Mouse (Mus musculus) spleen, embryonic (tissue): ENCODE results near the gene Bcl6.

Source experiments
- CTCF ChIA-PET: fragments of 350-600 bp; sonication (Branson Sonifier 250); formaldehyde crosslinking; loops from one replicate; lab custom pipeline; 2022; lab: Charles Lee

Gene Bcl6

DNA sequence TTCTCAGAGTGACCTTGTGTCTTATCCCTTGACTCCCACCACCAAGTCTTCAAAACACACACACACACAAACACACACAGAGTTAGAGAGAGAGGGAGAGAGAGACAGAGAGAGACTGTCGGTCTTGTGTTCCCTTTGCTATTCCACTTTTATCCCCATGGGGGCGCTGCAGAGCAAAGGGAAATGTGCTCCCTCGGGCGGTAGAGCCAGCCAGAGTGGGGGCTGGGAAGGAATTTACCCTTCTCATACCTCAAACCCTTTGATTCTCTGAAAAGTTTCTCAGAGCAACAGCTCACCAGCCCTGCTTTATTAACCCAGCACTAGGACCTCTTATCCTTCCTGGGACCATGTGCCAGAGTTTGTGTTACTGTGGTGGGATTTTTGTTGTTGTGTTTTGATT lies 2.5 kb upstream of the Bcl6 start:
- CTCF ChIA-PET = interaction anchor here (0.7 to 0.8 kb wide), 2 partner anchors 332 to 344 kb away, joined by 3 to 6 read pairs; no protein-coding TSS in a partner anchor

DNA sequence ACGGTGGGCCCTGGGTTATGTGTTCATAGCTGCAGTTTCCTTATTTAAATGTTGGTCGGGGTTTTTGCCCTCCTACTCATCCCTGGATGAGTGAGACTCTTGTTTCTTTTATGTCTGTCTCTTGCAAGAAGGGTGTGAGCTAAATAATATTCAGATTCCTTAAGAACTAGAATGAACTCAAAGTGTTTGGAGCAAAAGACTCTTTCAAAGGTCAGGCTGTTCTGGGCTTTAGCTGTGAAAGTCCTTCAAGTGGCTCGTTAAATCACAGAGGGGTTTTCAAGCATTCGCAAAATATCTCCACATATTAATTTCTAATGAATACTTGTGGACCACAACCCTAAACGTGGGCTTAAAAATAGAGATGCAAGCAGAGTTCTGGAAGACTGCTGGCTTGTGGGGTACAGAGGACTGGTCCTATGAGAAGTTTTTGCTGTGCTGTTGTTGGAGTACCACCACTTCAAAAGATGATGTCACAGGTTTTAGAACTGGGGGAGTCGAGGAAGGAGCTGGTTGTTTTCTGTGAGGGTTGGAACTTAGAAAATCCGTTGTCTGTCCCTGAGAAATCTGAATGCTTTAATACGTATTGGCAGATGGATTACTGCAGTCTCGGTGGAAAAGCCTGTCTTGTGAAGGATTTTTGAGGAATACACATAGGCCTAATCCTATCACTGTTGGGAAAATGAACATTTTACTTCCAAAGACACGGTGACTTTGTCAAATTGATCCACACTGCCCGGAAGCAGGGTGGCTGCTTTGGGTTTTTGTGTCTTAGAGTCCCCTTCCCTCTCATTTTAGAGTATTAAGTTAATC lies 1.7 kb upstream of the Bcl6 start:
- CTCF ChIA-PET = interaction anchor here (0.5 to 0.8 kb wide), 3 partner anchors 332 to 674 kb away, joined by 3 to 6 read pairs (median 5); no protein-coding TSS in a partner anchor

DNA sequence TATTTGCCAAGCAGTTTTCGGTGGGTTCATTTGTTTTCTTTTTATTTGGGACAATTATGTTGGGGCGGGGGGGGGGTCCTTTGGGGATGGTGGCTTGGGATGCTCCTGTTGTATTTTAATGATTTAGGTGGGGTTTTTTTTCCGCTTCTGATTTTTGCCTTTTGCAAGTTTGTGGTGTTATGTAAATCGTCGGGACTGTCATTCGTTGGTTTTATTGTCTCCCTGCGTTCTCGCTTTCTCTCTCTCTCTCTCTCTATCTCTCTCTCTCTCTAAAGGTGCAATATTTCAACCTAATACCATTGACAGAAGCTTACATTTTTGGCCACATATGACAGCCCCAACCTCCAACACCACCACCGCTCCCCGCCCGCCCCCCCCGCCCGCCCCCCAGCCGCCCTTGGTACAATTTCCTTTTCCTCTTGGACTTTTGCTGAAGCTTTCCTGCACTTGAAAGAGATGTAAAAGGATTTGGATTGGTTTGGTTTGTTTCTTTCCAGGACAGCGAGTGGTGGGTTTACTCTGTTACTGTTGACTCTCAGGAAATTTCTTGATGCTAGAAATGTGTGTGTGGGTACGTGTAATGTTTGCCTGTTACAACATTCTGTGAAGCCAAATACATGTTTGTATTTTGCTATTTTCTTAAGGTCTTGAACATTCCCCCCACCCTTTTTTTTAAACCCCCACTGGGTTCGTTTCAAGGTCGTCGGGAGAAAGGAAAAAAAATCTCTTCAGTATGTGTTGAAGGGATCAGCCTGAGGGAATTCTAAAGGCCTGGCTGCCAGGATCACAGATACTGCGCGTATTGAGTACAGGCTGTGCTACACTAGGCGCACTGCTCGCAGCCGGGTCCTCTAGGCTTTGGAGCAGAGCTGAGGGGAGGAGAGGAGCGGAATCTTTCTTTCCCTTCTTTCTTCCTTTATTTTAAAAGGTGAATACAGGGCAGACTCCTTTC lies 833 bp upstream of the Bcl6 start:
- CTCF ChIA-PET = interaction anchor here (0.5 to 0.6 kb wide), 4 partner anchors 186 to 885 kb away, joined by 3 to 9 read pairs (median 4); no protein-coding TSS in a partner anchor

DNA sequence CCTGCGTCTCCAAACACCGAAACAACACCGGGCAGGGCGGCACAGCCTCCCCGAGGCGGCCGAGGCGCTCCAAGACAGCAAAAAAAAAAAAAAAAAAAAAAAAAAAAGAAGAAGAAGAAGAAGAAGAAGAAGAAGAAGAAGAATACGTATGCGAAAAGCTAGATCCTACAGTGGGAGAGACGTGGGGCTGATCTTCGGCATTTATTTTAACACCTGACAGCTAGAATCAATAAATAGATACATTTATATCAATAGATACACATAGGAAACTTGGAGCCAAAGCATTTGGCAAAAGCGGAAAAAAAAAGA lies 541 bp downstream of the Bcl6 start:
- CTCF ChIA-PET = interaction anchor here (0.6 to 0.7 kb wide), 2 partner anchors 482 to 875 kb away, joined by 3 to 4 read pairs; no protein-coding TSS in a partner anchor

DNA sequence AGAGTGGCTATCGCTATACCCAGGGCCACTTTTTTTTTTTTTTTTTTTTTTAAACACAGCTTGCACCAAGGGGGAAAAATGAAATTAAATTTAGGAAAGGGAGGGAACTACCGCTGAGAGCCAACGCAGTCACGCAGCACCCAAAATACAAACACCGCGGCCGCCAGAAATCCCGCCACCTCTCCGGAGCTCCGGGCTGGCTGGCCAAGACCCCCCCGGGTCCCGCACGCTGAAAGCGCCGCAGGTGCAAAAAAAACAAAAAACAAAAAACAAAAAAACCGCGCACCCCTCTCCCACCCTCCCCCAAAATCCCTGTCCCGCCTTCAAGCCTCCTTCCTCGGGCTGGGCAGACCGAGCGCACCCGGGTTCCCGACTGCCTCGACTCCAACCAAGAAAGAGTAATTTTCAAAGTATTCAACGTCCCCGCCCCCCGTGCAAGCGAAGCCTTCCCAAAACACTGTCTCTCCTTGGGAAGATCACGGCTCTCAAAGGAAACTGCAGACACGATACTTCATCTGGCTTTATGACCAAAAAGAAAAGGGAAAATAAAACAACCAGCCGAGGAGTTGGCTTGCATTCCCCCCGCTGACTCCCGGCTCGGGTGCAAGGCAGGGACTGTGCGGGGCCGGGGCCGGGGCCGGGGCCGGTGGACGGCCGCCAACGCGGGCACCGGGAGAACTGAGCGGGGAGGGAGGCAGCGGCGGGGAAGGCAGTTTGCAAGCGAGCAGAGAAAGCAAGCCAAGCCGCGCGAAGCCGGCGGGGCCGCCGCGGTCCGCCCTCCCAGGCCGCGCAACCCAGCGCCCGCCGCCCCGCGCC lies 1.1 kb downstream of the Bcl6 start:
- CTCF ChIA-PET = interaction anchor here (0.5 to 0.7 kb wide), 2 partner anchors 480 to 745 kb away, joined by 6 read pairs; no protein-coding TSS in a partner anchor

DNA sequence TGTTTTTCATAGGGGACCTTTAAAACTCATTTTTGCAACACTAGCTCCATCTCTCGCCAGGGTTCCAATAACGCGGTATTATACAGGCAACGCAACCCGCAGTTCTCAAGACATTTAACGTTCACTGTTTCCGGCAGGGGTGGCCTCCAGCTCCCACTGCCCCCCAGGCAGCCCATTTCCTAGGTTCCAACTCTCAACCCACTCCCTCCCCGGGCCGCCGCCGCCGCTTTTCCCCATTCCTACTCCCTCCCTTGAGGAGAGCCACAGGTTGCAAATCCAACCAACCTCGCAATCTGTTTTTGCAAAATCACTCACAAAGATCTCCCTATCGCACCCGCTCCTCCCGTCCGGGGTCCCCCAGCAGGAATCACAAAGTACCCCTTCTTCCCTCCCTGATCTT lies 1.8 kb downstream of the Bcl6 start:
- CTCF ChIA-PET = interaction anchor here (0.6 to 0.7 kb wide), 2 partner anchors 481 to 1425 kb away, joined by 3 to 6 read pairs; no protein-coding TSS in a partner anchor

DNA sequence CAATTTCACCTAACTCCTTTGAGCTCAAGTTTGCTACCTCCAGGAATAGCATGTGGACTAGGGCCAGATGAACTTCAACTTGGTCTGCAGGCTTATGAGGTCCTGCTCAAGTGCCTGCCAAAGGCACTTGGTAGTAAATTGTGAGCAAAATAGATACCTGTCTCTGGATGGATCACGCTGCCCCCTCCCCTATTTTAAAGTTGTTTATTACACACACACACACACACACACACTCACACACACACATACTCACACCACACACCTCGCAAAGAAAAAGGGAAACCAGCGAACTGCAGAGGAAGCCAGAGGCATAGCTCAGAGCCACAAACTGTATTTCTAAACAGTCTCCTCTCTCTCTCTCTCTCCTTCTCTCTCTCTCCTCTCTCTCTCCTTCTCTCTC lies 2.5 kb downstream of the Bcl6 start:
- CTCF ChIA-PET = interaction anchor here (0.6 to 0.7 kb wide), 2 partner anchors 1283 to 1425 kb away, joined by 3 read pairs; no protein-coding TSS in a partner anchor

DNA sequence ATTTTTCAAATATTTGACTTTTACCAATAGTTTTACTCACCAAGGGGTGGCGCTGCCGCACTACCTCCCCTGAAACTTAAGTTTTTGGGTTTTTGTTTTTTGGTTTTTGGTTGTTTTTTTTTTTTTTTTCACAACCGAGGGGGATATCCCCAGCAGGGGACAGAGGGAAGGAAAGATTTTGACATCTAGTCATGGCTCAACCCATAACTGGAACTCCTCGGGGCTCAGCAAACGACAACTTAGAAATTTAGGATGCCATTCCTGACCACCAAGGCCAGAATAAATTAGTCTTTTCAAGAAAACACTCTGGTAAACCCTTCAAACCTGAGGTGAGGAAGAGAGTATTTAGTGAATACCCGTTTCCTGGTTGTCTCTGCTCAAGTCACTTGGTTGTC lies 3.2 kb downstream of the Bcl6 start:
- CTCF ChIA-PET = no interaction called here

DNA sequence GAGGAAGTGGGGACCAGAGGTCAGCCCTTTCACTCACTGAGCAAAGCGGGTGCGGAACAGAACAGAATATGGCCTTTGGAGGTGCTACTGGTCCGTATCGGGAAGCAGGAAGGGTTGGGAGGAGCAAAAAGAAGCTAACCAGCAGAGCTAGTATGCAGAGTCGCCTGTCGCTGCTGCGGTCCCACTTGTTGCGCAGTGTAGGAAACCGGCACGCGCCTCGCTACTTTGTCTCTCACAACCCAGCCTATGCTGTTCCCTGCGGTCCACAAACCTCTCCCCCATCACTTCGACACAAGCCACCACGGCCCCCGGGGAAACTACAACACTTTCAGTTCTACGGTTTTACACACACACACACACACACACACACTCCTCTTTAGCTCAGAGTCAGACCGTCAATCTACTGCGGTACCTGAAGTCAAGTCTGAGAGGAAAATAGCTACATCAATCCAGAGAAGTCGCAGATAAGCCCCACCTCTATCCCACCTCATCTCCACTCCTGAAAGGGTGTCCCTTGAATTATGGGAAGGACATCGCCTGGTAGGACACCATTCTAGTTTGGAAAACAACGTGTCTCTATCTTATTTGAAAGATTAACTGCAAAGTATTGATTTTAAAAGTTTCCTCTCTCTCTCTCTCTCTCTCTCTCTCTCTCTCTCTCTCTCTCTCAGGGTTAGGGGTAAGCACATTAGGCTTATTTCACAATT lies 3.7 kb downstream of the Bcl6 start:
- CTCF ChIA-PET = interaction anchor here (0.7 kb wide), 3 partner anchors 26 to 844 kb away, joined by 3 to 19 read pairs (median 5); no protein-coding TSS in a partner anchor

DNA sequence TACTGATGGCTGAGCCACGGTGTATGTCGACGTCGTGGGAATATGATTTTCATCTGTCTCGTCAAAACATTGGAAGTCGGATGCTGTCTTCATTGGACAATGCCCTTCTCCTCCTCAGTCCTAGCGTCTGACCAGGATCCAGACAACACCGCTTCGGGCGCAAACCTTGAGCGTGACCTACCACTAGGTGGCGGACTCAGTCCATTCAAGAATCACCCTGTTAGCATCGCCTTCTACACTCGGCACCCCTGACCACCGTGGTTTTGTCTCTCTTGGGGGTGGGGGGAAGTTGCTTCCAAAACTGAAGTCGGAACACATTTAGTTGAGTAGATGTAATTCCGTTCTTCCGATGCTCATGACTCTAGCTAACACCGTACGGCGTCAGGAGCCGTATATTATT lies 4.5 kb downstream of the Bcl6 start:
- CTCF ChIA-PET = interaction anchor here (0.7 to 1.7 kb wide), 4 partner anchors 8 to 1084 kb away, joined by 3 to 5 read pairs (median 4); no protein-coding TSS in a partner anchor

DNA sequence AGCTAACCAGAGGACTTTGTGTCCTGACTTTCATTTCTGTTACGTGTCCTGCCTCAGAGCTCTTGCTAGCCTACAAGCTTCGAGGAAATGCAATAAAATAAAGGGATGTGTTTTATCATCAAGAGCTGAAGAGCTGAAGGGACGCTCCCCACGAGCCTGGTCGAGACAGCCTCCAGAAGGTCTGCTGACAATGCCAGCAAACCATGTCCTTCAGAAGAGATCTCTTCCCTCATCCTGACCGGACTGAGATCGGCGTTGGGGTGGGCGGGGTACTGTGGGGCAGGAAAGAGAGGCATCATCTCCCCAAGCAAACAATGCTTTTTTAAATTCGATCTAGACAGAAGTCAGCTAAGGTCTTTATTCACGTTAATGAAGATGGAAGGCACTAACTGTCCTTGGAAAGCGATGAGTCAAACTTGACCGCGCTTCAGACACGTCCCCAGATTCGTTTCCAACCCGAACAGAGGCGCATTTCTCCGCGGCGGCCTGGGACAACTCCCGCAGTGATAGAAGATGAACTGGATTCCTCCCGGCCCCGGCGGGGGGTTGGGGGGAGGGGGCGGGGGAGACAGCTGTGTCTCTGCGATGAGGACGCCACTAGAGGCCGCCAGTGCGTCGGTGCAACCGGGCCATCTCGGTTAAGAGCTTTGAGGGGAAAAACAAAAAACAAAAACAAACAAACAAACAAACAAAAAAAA lies 5.6 kb downstream of the Bcl6 start:
- CTCF ChIA-PET = interaction anchor here (0.5 to 1.7 kb wide), 9 partner anchors 9 to 1287 kb away, joined by 3 to 5 read pairs (median 3); no protein-coding TSS in a partner anchor

DNA sequence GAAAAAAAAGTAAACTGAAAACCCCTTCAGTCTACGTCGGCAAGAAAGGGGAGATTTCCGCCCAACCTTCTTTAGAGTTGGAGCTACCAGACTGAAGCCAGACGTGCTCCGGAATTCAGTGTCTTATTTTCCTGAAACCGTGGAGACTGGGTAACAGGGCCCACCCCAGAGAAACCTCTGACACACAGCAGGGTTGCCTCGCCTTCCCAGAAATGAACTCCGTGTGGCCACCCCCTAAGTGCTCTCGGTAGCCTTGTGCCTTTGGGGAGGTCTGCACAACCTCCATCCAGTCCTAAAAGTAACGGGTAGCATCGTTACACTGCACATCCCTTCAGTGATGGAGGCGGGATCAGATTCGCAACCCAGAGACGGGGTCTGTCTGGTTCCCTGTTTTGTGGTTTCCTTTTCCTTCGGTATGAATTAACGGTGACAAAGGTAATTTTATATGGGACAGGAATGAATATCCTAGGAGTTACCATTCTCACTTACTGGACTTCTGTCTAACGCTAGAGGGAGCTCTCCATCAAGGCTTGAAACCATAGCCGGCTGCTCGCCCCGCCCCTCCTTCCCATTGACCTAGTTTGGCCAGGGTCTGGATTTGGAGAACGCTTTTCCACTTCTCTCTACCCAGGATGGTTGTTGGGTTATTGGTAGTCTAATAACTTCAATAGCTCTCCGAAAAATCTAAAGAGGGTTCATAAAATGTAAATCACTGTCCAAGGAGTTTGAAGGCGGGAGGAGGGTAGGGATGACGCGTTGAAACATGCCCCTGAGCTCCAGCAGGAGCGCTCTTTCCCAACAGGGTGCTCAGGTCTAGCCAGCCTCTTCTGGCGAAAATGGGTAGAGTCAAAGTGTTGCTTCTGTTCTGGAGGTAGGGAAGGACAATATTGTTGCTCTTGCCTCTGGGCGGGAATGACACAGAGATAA lies 6.5 kb downstream of the Bcl6 start:
- CTCF ChIA-PET = interaction anchor here (0.7 to 1.7 kb wide), 4 partner anchors 10 to 1288 kb away, joined by 3 to 4 read pairs (median 4); no protein-coding TSS in a partner anchor

DNA sequence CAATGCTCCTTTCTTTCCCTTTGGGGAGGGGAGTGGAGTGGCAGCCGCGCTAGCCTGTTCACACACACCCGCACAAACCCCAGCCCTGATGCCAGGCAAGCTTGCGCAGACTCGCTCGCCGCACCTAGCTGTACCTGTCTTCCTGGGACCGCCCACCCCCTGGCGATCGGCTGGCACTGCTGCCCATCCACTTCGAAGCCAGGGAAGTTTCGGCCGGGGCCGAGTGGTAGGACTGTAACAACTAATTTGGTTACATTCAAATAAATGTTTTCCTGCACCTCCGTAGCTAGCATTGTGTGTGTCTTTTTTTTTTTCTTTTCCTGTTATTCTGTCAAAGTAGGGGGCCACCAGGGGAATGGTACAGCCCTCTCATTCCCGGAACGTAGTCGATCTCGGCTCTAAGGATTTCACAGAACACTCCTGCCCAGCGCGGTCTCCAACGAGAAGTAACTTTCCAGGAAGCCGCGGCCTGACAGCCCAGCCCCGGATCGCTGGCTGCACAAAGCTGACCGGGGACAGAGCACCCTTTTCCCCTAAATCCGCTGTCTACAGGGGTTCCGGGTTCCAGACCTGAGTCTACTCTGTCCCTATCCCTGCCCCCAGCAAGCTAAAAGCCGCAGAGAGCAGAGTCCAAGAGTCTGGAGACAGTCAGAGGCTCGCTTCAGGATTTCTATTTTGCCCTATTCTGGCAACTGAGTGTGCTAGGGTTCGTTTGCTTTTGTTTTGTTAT lies 7.5 kb downstream of the Bcl6 start:
- CTCF ChIA-PET = interaction anchor here (0.7 to 1.2 kb wide), 3 partner anchors 411 to 1083 kb away, joined by 3 read pairs; no protein-coding TSS in a partner anchor

DNA sequence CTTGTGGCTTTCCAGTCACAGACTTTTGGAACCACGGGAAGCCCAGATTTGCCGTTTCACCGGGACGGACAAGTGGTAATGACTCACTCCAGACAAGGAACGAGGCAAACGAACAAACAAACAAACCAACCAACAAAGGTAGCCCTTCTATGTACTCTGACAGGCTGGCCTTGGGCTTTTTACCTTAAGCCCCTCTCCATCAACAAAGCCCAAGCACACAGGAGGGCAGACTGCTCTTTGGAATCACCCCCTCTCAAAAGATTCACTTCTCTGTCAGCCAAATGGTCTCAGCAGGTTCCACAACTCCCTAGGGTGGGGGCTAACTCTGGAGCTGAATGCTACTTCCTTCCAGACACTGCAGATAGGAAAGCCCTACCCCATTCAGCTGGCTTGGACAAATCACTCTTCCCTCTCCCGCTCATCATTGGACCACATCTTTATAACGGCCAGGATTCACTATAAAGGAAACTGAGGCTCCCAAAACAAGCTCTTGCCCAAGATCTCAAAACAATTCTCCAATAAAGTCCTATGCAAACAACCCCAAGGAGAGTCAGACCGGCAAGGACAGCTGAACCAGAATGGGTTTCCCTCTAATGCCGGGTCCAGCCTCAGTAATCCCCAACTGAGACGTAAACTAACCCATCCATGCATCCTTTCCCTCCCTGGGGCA lies 8.3 kb downstream of the Bcl6 start:
- CTCF ChIA-PET = interaction anchor here (1.1 to 1.2 kb wide), 2 partner anchors 608 to 1084 kb away, joined by 3 read pairs; no protein-coding TSS in a partner anchor

DNA sequence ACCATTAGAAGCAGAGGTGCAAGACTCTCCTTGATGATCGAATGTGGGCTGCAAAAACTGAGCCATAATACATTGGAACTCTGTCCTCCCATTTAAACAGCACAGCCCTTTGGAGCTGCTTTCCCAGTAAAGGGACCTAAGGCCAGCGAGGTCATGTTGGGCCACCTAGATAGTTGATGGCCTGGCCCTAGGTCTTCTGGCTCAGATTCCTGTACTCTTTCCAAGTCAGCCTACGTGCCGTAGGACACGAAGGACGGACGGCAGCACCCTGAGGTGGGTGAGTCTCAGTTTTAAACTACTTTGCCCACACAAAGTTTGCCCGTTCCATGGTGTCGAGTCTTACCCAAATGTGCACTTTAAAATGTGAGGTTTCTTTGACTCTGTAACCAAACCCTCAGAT lies 9.2 kb downstream of the Bcl6 start:
- CTCF ChIA-PET = interaction anchor here (0.6 to 0.7 kb wide), 2 partner anchors 1082 to 1263 kb away, joined by 3 to 4 read pairs; no protein-coding TSS in a partner anchor

DNA sequence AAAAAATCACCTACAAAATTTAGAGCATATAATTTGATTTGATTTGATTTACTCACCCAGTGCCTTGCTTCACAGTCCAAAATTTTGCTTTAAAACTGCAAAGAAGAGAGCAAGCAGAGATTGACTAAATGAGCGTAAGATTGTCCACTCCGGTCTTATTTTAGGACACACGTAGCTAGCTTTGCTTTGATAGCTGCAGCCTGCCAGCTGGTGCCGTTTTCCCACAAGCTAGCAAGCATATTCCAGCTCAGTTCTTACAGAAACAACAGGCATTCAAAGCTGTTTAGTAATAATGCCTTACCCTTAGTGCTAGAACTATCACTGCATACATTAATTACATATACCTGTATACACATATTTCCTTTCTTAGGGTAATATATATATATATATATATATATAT lies 10.2 kb downstream of the Bcl6 start:
- CTCF ChIA-PET = no interaction called here

DNA sequence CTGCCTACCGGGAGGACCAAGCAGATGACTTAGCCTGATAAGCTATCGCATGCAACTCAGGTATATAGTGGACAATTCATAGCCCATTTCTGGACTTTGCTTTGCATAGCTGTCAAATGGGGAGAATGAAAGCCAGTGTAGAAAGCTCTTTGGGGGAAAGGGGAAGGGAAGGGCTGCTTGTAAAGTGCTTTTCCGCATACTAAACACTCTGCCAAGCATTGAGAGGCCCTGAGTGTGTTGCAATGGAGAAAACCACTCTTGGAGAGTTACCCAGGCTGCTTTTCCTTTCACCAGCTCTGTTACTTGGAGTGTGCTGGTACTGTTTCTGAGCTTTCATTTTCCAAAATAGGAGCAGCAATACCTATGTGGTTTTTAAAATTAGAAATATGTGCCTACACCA lies 10.9 kb downstream of the Bcl6 start:
- CTCF ChIA-PET = no interaction called here
